Mouse (Mus musculus) testis, adult 2 months (tissue): ENCODE measurements around the gene Tpd52l2. TPM values are rescaled to one million over a fixed set of nuclear protein-coding genes. Genes with fewer than 3 reads are reported as not detected.

Source experiments
- H3K27ac ChIP-seq: fragments of 200-500 bp; 2 replicates; pipeline ENCODE4 v1.5.1; 2012; ENCODE audit warnings: low read depth, low read length; ENCODE audit not compliant: control insufficient read depth, insufficient read depth
- H3K27me3 ChIP-seq: fragments of 200-500 bp; 2 replicates; pipeline ENCODE4 v1.6.1; 2012; ENCODE audit warnings: mild to moderate bottlenecking, low read length, moderate library complexity; ENCODE audit not compliant: control insufficient read depth, insufficient read depth
- H3K36me3 ChIP-seq: fragments of 200-500 bp; 2 replicates; pipeline ENCODE4 v1.6.1; 2012; ENCODE audit warnings: mild to moderate bottlenecking, low read length; ENCODE audit not compliant: control insufficient read depth, insufficient read depth
- H3K4me1 ChIP-seq: fragments of 200-500 bp; 2 replicates; pipeline ENCODE4 v1.6.1; 2012; ENCODE audit warnings: low read length; ENCODE audit not compliant: control insufficient read depth, insufficient read depth
- H3K4me3 ChIP-seq: fragments of 200-500 bp; 2 replicates; pipeline ENCODE4 v1.5.1; 2012; ENCODE audit warnings: low read depth, mild to moderate bottlenecking, low read length, moderate library complexity, mixed read lengths; ENCODE audit not compliant: control insufficient read depth
- CTCF ChIP-seq: fragments of 200-500 bp; IDR thresholded peaks from 2 replicates; pipeline ENCODE4 v1.5.1; 2012; ENCODE audit warnings: low read depth, mild to moderate bottlenecking, inconsistent platforms, low read length, moderate library complexity; ENCODE audit not compliant: control insufficient read depth, insufficient read depth, insufficient replicate concordance
- POLR2A ChIP-seq: fragments of 200-500 bp; IDR thresholded peaks from 2 replicates; pipeline ENCODE4 v1.6.1; 2012; ENCODE audit warnings: low read depth, mild to moderate bottlenecking, inconsistent platforms, low read length, moderate library complexity; ENCODE audit not compliant: control insufficient read depth
- polyA plus RNA-seq: library from polyadenylated mRNA; depleted of rRNA; stranded (reverse); fragments of >200 nt; gene quantifications from 2 replicates; pipeline ENCODE4 v1.2.3, GENCODE M21; 2012

Gene Tpd52l2
- polyA plus RNA-seq, 1 experiment = 17.5 TPM

GRCm38 (mm10) chr2:181459673-181460621, 37.0 kb upstream of the Tpd52l2 start:
- H3K36me3 ChIP-seq = no peaks in the 10 kb centered on the region
- H3K4me3 ChIP-seq = peak overlapping the region; percentile 87
- no peak for TF ChIP-seq CTCF
- peak; percentile 57 for TF ChIP-seq POLR2A
- peak overlapping the region; percentile 73 for H3K27ac ChIP-seq
- no peaks in the 10 kb centered on the region for H3K27me3 ChIP-seq
- H3K4me1 ChIP-seq = peaks cover 29% of the 10 kb centered on the region

GRCm38 (mm10) chr2:181461536-181462100, 35.3 kb upstream of the Tpd52l2 start:
- peaks cover 29% of the 10 kb centered on the region for H3K4me1 ChIP-seq
- H3K27me3 ChIP-seq = no peaks in the 10 kb centered on the region
- TF ChIP-seq CTCF = no peak
- no peak for TF ChIP-seq POLR2A
- no peak overlapping the region for H3K27ac ChIP-seq
- H3K36me3 ChIP-seq = no peaks in the 10 kb centered on the region
- peak overlapping the region; percentile 35; the same call in 1 of the 2 replicates for H3K4me3 ChIP-seq

GRCm38 (mm10) chr2:181462604-181463003, 34.3 kb upstream of the Tpd52l2 start:
- Histone ChIP-seq H3K4me3 (peak overlapping the region; percentile 44), H3K36me3 (no peaks in the 10 kb centered on the region), H3K27me3 (no peaks in the 10 kb centered on the region), H3K4me1 (peaks cover 29% of the 10 kb centered on the region), H3K27ac (no peak overlapping the region)
- TF ChIP-seq POLR2A (no peak), CTCF (no peak)

- no peaks in the 10 kb centered on the region for H3K27me3 ChIP-seq
- H3K4me3 ChIP-seq = peak overlapping the region; percentile 48
- H3K36me3 ChIP-seq = no peaks in the 10 kb centered on the region
- 0 out of 2 replicates have a peak, but pooled peaks have one; percentile 8 for TF ChIP-seq POLR2A
- no peak for TF ChIP-seq CTCF
- peak overlapping the region; percentile 71 for H3K27ac ChIP-seq
- H3K4me1 ChIP-seq = peaks cover 25% of the 10 kb centered on the region
Observed at GRCm38 (mm10) chr2:181463008-181463738, 33.8 kb upstream of the Tpd52l2 start.

GRCm38 (mm10) chr2:181465423-181465822, 31.5 kb upstream of the Tpd52l2 start:
- H3K27me3 ChIP-seq = no peaks in the 10 kb centered on the region
- H3K4me1 ChIP-seq = peaks cover 14% of the 10 kb centered on the region
- TF ChIP-seq CTCF = no peak
- no peak for TF ChIP-seq POLR2A
- no peak overlapping the region for H3K27ac ChIP-seq
- no peaks in the 10 kb centered on the region for H3K36me3 ChIP-seq
- no peak overlapping the region for H3K4me3 ChIP-seq

GRCm38 (mm10) chr2:181470285-181470684, 26.7 kb upstream of the Tpd52l2 start:
- Histone ChIP-seq H3K4me3 (no peak overlapping the region), H3K27ac (no peak overlapping the region), H3K4me1 (no peaks in the 10 kb centered on the region; the same call in 1 of the 2 replicates), H3K27me3 (no peaks in the 10 kb centered on the region), H3K36me3 (no peaks in the 10 kb centered on the region)
- TF ChIP-seq POLR2A (no peak), CTCF (no peak)

GRCm38 (mm10) chr2:181471246-181471645, 25.7 kb upstream of the Tpd52l2 start:
- no peak for TF ChIP-seq POLR2A
- no peak for TF ChIP-seq CTCF
- Histone ChIP-seq H3K4me3 (no peak overlapping the region), H3K36me3 (no peaks in the 10 kb centered on the region), H3K27me3 (no peaks in the 10 kb centered on the region), H3K4me1 (no peaks in the 10 kb centered on the region), H3K27ac (no peak overlapping the region)
